Mouse (Mus musculus) megakaryocyte, embryonic 14.5 days (primary cell): ENCODE measurements around the gene 4833420G17Rik.
"Not testable (repeated sequence)": the region's sequence is repeated elsewhere in the genome, so short reads cannot be mapped to it uniquely, and the experiment has no call there.

Source experiments
- FLI1 ChIP-seq: IDR thresholded peaks from 2 replicates; pipeline ENCODE4 v1.6.1; 2012; ENCODE audit warnings: low read length, inconsistent platforms, mixed read lengths
- GATA1 ChIP-seq: IDR thresholded peaks from 3 replicates; pipeline ENCODE4 v1.6.1; 2012; ENCODE audit warnings: mixed read lengths, low read length, inconsistent platforms, borderline replicate concordance

GRCm38 (mm10) chr13:119492083-119492482 lies 29.5 kb downstream of the 4833420G17Rik start:
- TF ChIP-seq GATA1, FLI1: not testable (repeated sequence)
